Mouse (Mus musculus): ENCODE measurements at regions not wholly inside any gene's neighbourhood (a gene's known extent, or its start where the extent isn't known, plus 50 kb on each side); places are given as distances from the start of the nearest gene placed in this dataset.

DNA sequence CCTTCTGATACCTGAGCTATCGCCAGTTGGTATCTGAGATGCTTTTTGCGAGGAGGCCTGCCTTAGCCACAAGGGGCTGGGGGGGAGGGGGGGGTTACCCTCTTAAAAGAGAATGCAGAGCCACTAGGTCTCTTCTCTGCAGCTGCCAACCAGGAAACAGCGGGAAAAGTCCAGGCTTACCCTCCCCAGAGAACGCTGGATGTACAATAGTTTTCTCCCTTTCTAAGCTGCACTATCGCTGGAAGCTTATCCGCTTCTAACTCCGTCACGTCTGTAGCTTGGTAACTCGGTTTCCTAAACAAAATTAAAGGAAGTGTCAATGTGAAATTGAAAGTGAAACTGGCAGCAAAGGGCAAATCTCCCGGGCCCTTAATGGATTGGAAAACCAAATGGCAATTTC, 481.1 kb upstream of the Acvr2a start:
- TF ChIP-seq CTCF (IDR thresholded peaks at IDR 0.05; ENCODE audit: extremely low read depth, insufficient read depth, low read length): no peak
- no peak for TF ChIP-seq POLR2A (IDR thresholded peaks at IDR 0.05; ENCODE audit: extremely low read depth, insufficient read depth, low read length)

Measured in cortical plate, adult 2 months (tissue).